Mouse (Mus musculus) limb, embryonic 15.5 days (tissue): Measurements from ENCODE around the gene Prrx2. TPM values are rescaled to one million over a fixed set of nuclear protein-coding genes. Genes with fewer than 3 reads are reported as not detected.

ENCODE experiments used
- ATAC-seq: fragments of 200-750 bp; cut with Nextera tagmentation; 2 replicates; pipeline ENCODE4 v1.8.0; 2017; ENCODE audit warnings: low read depth, moderate TSS enrichment; ENCODE audit not compliant: insufficient number of reproducible peaks, low FRiP score, low TSS enrichment
- H3K27ac ChIP-seq: fragments of 300-500 bp; sonication (generic); 2 replicates; pipeline ENCODE4 v1.5.1; 2015; ENCODE audit warnings: moderate library complexity, mild to moderate bottlenecking, inconsistent platforms
- H3K27me3 ChIP-seq: fragments of 300-500 bp; sonication (generic); 2 replicates; pipeline ENCODE4 v1.6.1; 2015; ENCODE audit warnings: inconsistent platforms
- H3K36me3 ChIP-seq: fragments of 300-500 bp; sonication (generic); 2 replicates; pipeline ENCODE4 v1.6.1; 2015; ENCODE audit warnings: inconsistent platforms
- H3K4me1 ChIP-seq: fragments of 300-500 bp; sonication (generic); 2 replicates; pipeline ENCODE4 v1.6.1; 2015; ENCODE audit warnings: inconsistent platforms
- H3K4me2 ChIP-seq: fragments of 300-500 bp; sonication (generic); 2 replicates; pipeline ENCODE4 v1.6.1; 2015; ENCODE audit warnings: mild to moderate bottlenecking, inconsistent platforms
- H3K4me3 ChIP-seq: fragments of 300-500 bp; sonication (generic); 2 replicates; pipeline ENCODE4 v1.5.1; 2015; ENCODE audit warnings: mild to moderate bottlenecking, inconsistent platforms
- H3K9ac ChIP-seq: fragments of 300-500 bp; sonication (generic); 2 replicates; pipeline ENCODE4 v1.6.1; 2015; ENCODE audit warnings: inconsistent platforms
- H3K9me3 ChIP-seq: fragments of 300-500 bp; sonication (generic); 2 replicates; pipeline ENCODE4 v1.6.1; 2016; ENCODE audit warnings: inconsistent platforms
- WGBS: fragments of 180-500 bp; shearing (Covaris S2); methylation state at CpG from one replicate; pipeline ENCODE4 v1.1.7; 2015; 5-methylcytosine and 5-hydroxymethylcytosine counted together
- polyA plus RNA-seq: library from polyadenylated mRNA; unstranded; fragments of >200 nt; fragmentation: Nextera tagmentation; extraction: Ambion mirVana; gene quantifications from 2 replicates; pipeline ENCODE4 v1.2.1, GENCODE M21; 2015

Gene Prrx2
- polyA plus RNA-seq, 1 experiment from 2014 or later, result 65.0 TPM

GRCm38 (mm10) chr2:30875096-30875495, 40.3 kb downstream of the Prrx2 start:
- peaks cover 63% of the 10 kb centered on the region for H3K4me1 ChIP-seq
- ATAC-seq, result no peak
- H3K4me2 ChIP-seq, result no peak overlapping the region
- H3K9me3 ChIP-seq, result no peaks in the 10 kb centered on the region
- peaks cover 17% of the 10 kb centered on the region for H3K36me3 ChIP-seq
- H3K27ac ChIP-seq, result peak overlapping the region; percentile 80
- H3K27me3 ChIP-seq, result no peaks in the 10 kb centered on the region
- 53% methylated on average over 7 of the region's 7 CpGs for WGBS
- H3K4me3 ChIP-seq, result no peak overlapping the region
- H3K9ac ChIP-seq, result no peak overlapping the region

GRCm38 (mm10) chr2:30875621-30876432, 41.1 kb downstream of the Prrx2 start:
- Histone ChIP-seq H3K9me3 (no peaks in the 10 kb centered on the region), H3K36me3 (peaks cover 24% of the 10 kb centered on the region), H3K27ac (peak overlapping the region; percentile 80), H3K4me2 (no peak overlapping the region), H3K27me3 (no peaks in the 10 kb centered on the region), H3K4me1 (peaks cover 56% of the 10 kb centered on the region), H3K9ac (no peak overlapping the region), H3K4me3 (no peak overlapping the region)
- no peak for ATAC-seq
- 36% methylated on average over 11 of the region's 11 CpGs for WGBS

GRCm38 (mm10) chr2:30879481-30879880, 44.7 kb downstream of the Prrx2 start:
- Histone ChIP-seq H3K9me3 (no peaks in the 10 kb centered on the region), H3K36me3 (peaks cover 39% of the 10 kb centered on the region), H3K4me1 (peaks cover 21% of the 10 kb centered on the region), H3K27ac (no peak overlapping the region), H3K4me3 (no peak overlapping the region), H3K4me2 (no peak overlapping the region), H3K9ac (no peak overlapping the region), H3K27me3 (no peaks in the 10 kb centered on the region)
- WGBS, result 94% methylated on average over 15 of the region's 15 CpGs
- ATAC-seq, result no peak

- Histone ChIP-seq H3K36me3 (peaks cover 48% of the 10 kb centered on the region), H3K27ac (no peak overlapping the region), H3K9ac (no peak overlapping the region)
Measured at GRCm38 (mm10) chr2:30881215-30881614, 46.4 kb downstream of the Prrx2 start.

GRCm38 (mm10) chr2:30884852-30885373, 50.1 kb downstream of the Prrx2 start:
- Histone ChIP-seq H3K4me1 (peaks cover 14% of the 10 kb centered on the region), H3K9ac (no peak overlapping the region), H3K36me3 (peaks cover 33% of the 10 kb centered on the region), H3K9me3 (no peaks in the 10 kb centered on the region), H3K27me3 (no peaks in the 10 kb centered on the region), H3K4me2 (no peak overlapping the region), H3K4me3 (no peak overlapping the region), H3K27ac (peak overlapping the region; percentile 88)
- WGBS, result 92% methylated on average over 4 of the region's 4 CpGs
- ATAC-seq, result no peak

More at GRCm38 (mm10) chr2:30881215-30881614, 46.4 kb downstream of the Prrx2 start:
- H3K4me3 ChIP-seq, result no peak overlapping the region
- H3K9me3 ChIP-seq, result no peaks in the 10 kb centered on the region
- no peaks in the 10 kb centered on the region for H3K27me3 ChIP-seq
- WGBS, result 90% methylated on average over 7 of the region's 7 CpGs
- peaks cover 16% of the 10 kb centered on the region for H3K4me1 ChIP-seq
- no peak for ATAC-seq
- no peak overlapping the region for H3K4me2 ChIP-seq

GRCm38 (mm10) chr2:30885453-30886163, 50.8 kb downstream of the Prrx2 start:
- H3K27me3 ChIP-seq, result no peaks in the 10 kb centered on the region
- H3K4me1 ChIP-seq, result peaks cover 14% of the 10 kb centered on the region
- H3K9me3 ChIP-seq, result no peaks in the 10 kb centered on the region
- H3K27ac ChIP-seq, result peak overlapping the region; percentile 88
- H3K4me3 ChIP-seq, result no peak overlapping the region
- 0 out of 2 replicates have a peak overlapping the region, but pooled peaks have one; percentile 25 for H3K4me2 ChIP-seq
- no peak overlapping the region for H3K9ac ChIP-seq
- ATAC-seq, result peak; percentile 66
- peaks cover 28% of the 10 kb centered on the region for H3K36me3 ChIP-seq
- WGBS, result 20% methylated on average over 9 of the region's 9 CpGs

GRCm38 (mm10) chr2:30891002-30891401, 56.2 kb downstream of the Prrx2 start:
- peaks cover 8% of the 10 kb centered on the region for H3K4me1 ChIP-seq
- 5% methylated on average over 3 of the region's 3 CpGs for WGBS
- 0 out of 2 replicates have a peak, but pooled peaks cover 4% of the 10 kb centered on the region for H3K36me3 ChIP-seq
- no peak overlapping the region for H3K4me3 ChIP-seq
- no peak overlapping the region for H3K9ac ChIP-seq
- H3K27me3 ChIP-seq, result no peaks in the 10 kb centered on the region
- ATAC-seq, result no peak
- H3K9me3 ChIP-seq, result no peaks in the 10 kb centered on the region
- no peak overlapping the region for H3K4me2 ChIP-seq
- no peak overlapping the region; the same call in 1 of the 2 replicates for H3K27ac ChIP-seq

GRCm38 (mm10) chr2:30893399-30893798, 58.6 kb downstream of the Prrx2 start:
- 25% methylated on average over 6 of the region's 6 CpGs for WGBS
- Histone ChIP-seq H3K9me3 (no peaks in the 10 kb centered on the region), H3K4me2 (no peak overlapping the region), H3K27ac (no peak overlapping the region), H3K4me1 (peaks cover 18% of the 10 kb centered on the region), H3K27me3 (no peaks in the 10 kb centered on the region), H3K36me3 (0 out of 2 replicates have a peak, but pooled peaks cover 4% of the 10 kb centered on the region), H3K9ac (no peak overlapping the region), H3K4me3 (no peak overlapping the region)
- no peak for ATAC-seq

- 74% methylated on average over 7 of the region's 7 CpGs for WGBS
- no peak for ATAC-seq
- Histone ChIP-seq H3K36me3 (0 out of 2 replicates have a peak, but pooled peaks cover 4% of the 10 kb centered on the region), H3K4me1 (peaks cover 21% of the 10 kb centered on the region), H3K9me3 (no peaks in the 10 kb centered on the region), H3K4me3 (no peak overlapping the region), H3K4me2 (no peak overlapping the region), H3K27ac (no peak overlapping the region), H3K9ac (no peak overlapping the region), H3K27me3 (no peaks in the 10 kb centered on the region)
Measured at GRCm38 (mm10) chr2:30893946-30894345, 59.2 kb downstream of the Prrx2 start.

GRCm38 (mm10) chr2:30897291-30897690, 62.5 kb downstream of the Prrx2 start:
- Histone ChIP-seq H3K27me3 (no peaks in the 10 kb centered on the region), H3K27ac (peak overlapping the region; percentile 11; the same call in 1 of the 2 replicates), H3K4me3 (no peak overlapping the region), H3K36me3 (peaks cover 8% of the 10 kb centered on the region; the same call in 1 of the 2 replicates), H3K9me3 (no peaks in the 10 kb centered on the region), H3K4me2 (no peak overlapping the region), H3K9ac (no peak overlapping the region), H3K4me1 (peaks cover 28% of the 10 kb centered on the region)
- WGBS, result 17% methylated on average over 6 of the region's 6 CpGs
- peak; percentile 59; the same call in 1 of the 2 replicates for ATAC-seq

- H3K9me3 ChIP-seq, result no peaks in the 10 kb centered on the region
- H3K27ac ChIP-seq, result peak overlapping the region; percentile 22; the same call in 1 of the 2 replicates
- no peak overlapping the region for H3K4me3 ChIP-seq
- no peak for ATAC-seq
- no peaks in the 10 kb centered on the region for H3K27me3 ChIP-seq
- peaks cover 45% of the 10 kb centered on the region for H3K4me1 ChIP-seq
- H3K4me2 ChIP-seq, result no peak overlapping the region
- 83% methylated on average over 14 of the region's 14 CpGs for WGBS
- peaks cover 6% of the 10 kb centered on the region; the same call in 1 of the 2 replicates for H3K36me3 ChIP-seq
- no peak overlapping the region for H3K9ac ChIP-seq
Measured at GRCm38 (mm10) chr2:30899397-30900069, 64.8 kb downstream of the Prrx2 start.
